In genomic region chr12:53664084-53664483, GRCm38 (mm10) we compare ENCODE assay signal across 20 mouse cellular contexts.
DNase-seq lines count a peak whose midpoint lies in the region; ATAC-seq and TF ChIP-seq lines count a peak whose summit lies in the region.
"Had no signal": no experiment of that assay in that cellular context is flagged by ENCODE, and none has a peak within 500 bp of the region (broad histone marks: within the 10 kb centered on the region; RNA-seq: fewer than 3 reads in every experiment).

No protein-coding gene starts in this region.

- H3K27me3 ChIP-seq in lung, embryonic 14.5 days (ENCODE audit: insufficient read depth, low read length): no peaks in the 10 kb centered on the region
- no peaks in the 10 kb centered on the region for H3K27me3 ChIP-seq in neural tube, embryonic 11.5 days (ENCODE audit: control insufficient read depth, insufficient read depth, low read length)
- H3K27me3 ChIP-seq: liver, embryonic 13.5 days had no signal

- H3K9ac ChIP-seq in lung, embryonic 14.5 days: no peak overlapping the region
- H3K9ac ChIP-seq in neural tube, embryonic 11.5 days (ENCODE audit: low read length): no peak overlapping the region
- H3K9ac ChIP-seq: liver, embryonic 13.5 days had no signal

- no peak for TF ChIP-seq POLR2A in lung, adult 2 months (IDR thresholded peaks at IDR 0.05; ENCODE audit: borderline replicate concordance, extremely low read depth, low read depth, low read length)

- H3K9me3 ChIP-seq in lung, embryonic 14.5 days (ENCODE audit: low read depth, low read length): no peaks in the 10 kb centered on the region
- H3K9me3 ChIP-seq in neural tube, embryonic 11.5 days (ENCODE audit: control insufficient read depth, low read length): no peaks in the 10 kb centered on the region
- H3K9me3 ChIP-seq: liver, embryonic 13.5 days had no signal

- H3K36me3 ChIP-seq in lung, embryonic 14.5 days (ENCODE audit: insufficient read depth): no peaks in the 10 kb centered on the region
- no peaks in the 10 kb centered on the region for H3K36me3 ChIP-seq in neural tube, embryonic 11.5 days (ENCODE audit: control insufficient read depth, insufficient read depth, low read length)
- H3K36me3 ChIP-seq: G1E; liver, embryonic 13.5 days had no signal

- no peak overlapping the region for H3K27ac ChIP-seq in lung, embryonic 14.5 days (ENCODE audit: low read depth)
- H3K27ac ChIP-seq in neural tube, embryonic 11.5 days (ENCODE audit: low read depth, low read length): no peak overlapping the region
- H3K27ac ChIP-seq: liver, embryonic 13.5 days; stomach, postnatal 0 days had no signal

- no peak overlapping the region for H3K4me3 ChIP-seq in lung, embryonic 14.5 days (ENCODE audit: low read depth, low read length)
- no peak overlapping the region for H3K4me3 ChIP-seq in lung, adult 2 months (replicated peaks; ENCODE audit: extremely low read depth, low read depth, low read length)
- H3K4me3 ChIP-seq in neural tube, embryonic 11.5 days (ENCODE audit: low read depth, low read length): no peak overlapping the region
- H3K4me3 ChIP-seq: liver, embryonic 13.5 days had no signal

- no peaks in the 10 kb centered on the region for H3K4me1 ChIP-seq in lung, embryonic 14.5 days (ENCODE audit: insufficient read depth)
- no peaks in the 10 kb centered on the region for H3K4me1 ChIP-seq in lung, adult 2 months (ENCODE audit: control insufficient read depth, insufficient read depth, low read length)
- peaks cover 8% of the 10 kb centered on the region for H3K4me1 ChIP-seq in neural tube, embryonic 11.5 days (ENCODE audit: control insufficient read depth, insufficient read depth, low read length)
- H3K4me1 ChIP-seq: liver, embryonic 13.5 days had no signal

- ATAC-seq in lung, embryonic 14.5 days (ENCODE audit: insufficient read depth): peak; percentile 62
- ATAC-seq in neural tube, embryonic 11.5 days (ENCODE audit: insufficient read depth, low FRiP score, low TSS enrichment): no peak
- ATAC-seq: CD4-positive, CD25-positive, alpha-beta regulatory T cell, adult 4 months; inflammation-experienced regulatory T-cells, adult 6 months; lung, postnatal 0 days had no signal

- TF ChIP-seq CTCF in lung, embryonic 14.5 days (IDR thresholded peaks at IDR 0.05; ENCODE audit: low read depth): no peak
- no peak for TF ChIP-seq CTCF in lung, adult 2 months (IDR thresholded peaks at IDR 0.05; ENCODE audit: insufficient read depth, low read length)

- 17% methylated on average over 5 of the region's 5 CpGs for WGBS in lung, embryonic 14.5 days
- 27% methylated on average over 5 of the region's 5 CpGs for WGBS in lung, adult 2 months
- WGBS in neural tube, embryonic 11.5 days: 24% methylated on average over 5 of the region's 5 CpGs

- H3K4me2 ChIP-seq in lung, embryonic 14.5 days: no peak overlapping the region
- no peak overlapping the region for H3K4me2 ChIP-seq in neural tube, embryonic 11.5 days (ENCODE audit: low read depth)
- H3K4me2 ChIP-seq: heart, embryonic 11.5 days; liver, embryonic 13.5 days had no signal

- peak; percentile 49 for DNase-seq in lung, embryonic 14.5 days
- DNase-seq in lung, adult 2 months: no peak
- peak; percentile 75 for DNase-seq in embryo, embryonic 11 days
- peak; percentile 88 for DNase-seq in forelimb bud, embryonic 11.5 days (ENCODE audit: low read depth, low spot score)
- peak; percentile 63 for DNase-seq in neural tube, embryonic 11.5 days (ENCODE audit: low spot score)
- no peak for DNase-seq in MN1 (ENCODE audit: low spot score)
- DNase-seq in adrenal gland, adult (ENCODE audit: inconsistent age in 2 of 2, low spot score in 1 of 2): no peak
- DNase-seq: cerebellum, postnatal 10 days; gastrocnemius, postnatal 36 days; heart, postnatal 14 days; kidney, adult 8-10 months; kidney, postnatal 4 days; liver, embryonic 13.5 days; right cerebral cortex, postnatal 25 days had no signal

Comparison
In these comparisons a context has a peak if more than half of its experiments do, and no peak if none do; other contexts are left out.
1. DNase-seq: peak in lung, embryonic 14.5 days (single experiment), embryo, embryonic 11 days (single experiment), forelimb bud, embryonic 11.5 days (single experiment) and neural tube, embryonic 11.5 days (single experiment); none in lung, adult 2 months (single experiment), MN1 (single experiment) and adrenal gland, adult (0 of 2).